Mouse (Mus musculus) small intestine, adult 2 months (tissue): ENCODE results near the gene Ubox5. TPM values are rescaled to one million over a fixed set of nuclear protein-coding genes. Genes with fewer than 3 reads are reported as not detected.

ENCODE experiments used
- H3K27ac ChIP-seq: fragments of 200-500 bp; 2 replicates; pipeline ENCODE4 v1.5.1; 2012; ENCODE audit warnings: low read depth, low read length, control low read depth, inconsistent platforms; ENCODE audit not compliant: insufficient read depth
- H3K27me3 ChIP-seq: fragments of 200-500 bp; 2 replicates; pipeline ENCODE4 v1.6.1; 2012; ENCODE audit warnings: mild to moderate bottlenecking, moderate library complexity, low read length, inconsistent platforms; ENCODE audit not compliant: control insufficient read depth, insufficient read depth
- H3K36me3 ChIP-seq: fragments of 200-500 bp; 2 replicates; pipeline ENCODE4 v1.6.1; 2012; ENCODE audit warnings: mild to moderate bottlenecking, low read length, control low read depth, inconsistent platforms; ENCODE audit not compliant: control insufficient read depth, insufficient read depth
- H3K4me1 ChIP-seq: fragments of 200-500 bp; 2 replicates; pipeline ENCODE4 v1.6.1; 2012; ENCODE audit warnings: low read length, inconsistent platforms, mixed read lengths; ENCODE audit not compliant: control insufficient read depth, insufficient read depth, insufficient read length
- H3K4me3 ChIP-seq: fragments of 200-500 bp; 2 replicates; pipeline ENCODE4 v1.5.1; 2012; ENCODE audit warnings: low read depth, mild to moderate bottlenecking, control low read depth, inconsistent platforms, low read length, moderate library complexity
- CTCF ChIP-seq: fragments of 200-500 bp; IDR thresholded peaks from 2 replicates; pipeline ENCODE4 v1.5.1; 2012; ENCODE audit warnings: low read depth, mild to moderate bottlenecking, control low read depth, inconsistent platforms, low read length, moderate library complexity, mixed read lengths; ENCODE audit not compliant: insufficient replicate concordance, insufficient read length; ENCODE audit errors: extremely low read depth
- POLR2A ChIP-seq: fragments of 200-500 bp; IDR thresholded peaks from 2 replicates; pipeline ENCODE4 v1.6.1; 2012; ENCODE audit warnings: low read depth, mild to moderate bottlenecking, control low read depth, inconsistent platforms, low read length, moderate library complexity
- WGBS: fragments of 180-500 bp; shearing (Covaris S2); methylation state at CpG from one replicate; pipeline ENCODE4 v1.1.7; 2018; 5-methylcytosine and 5-hydroxymethylcytosine counted together
- polyA plus RNA-seq: library from polyadenylated mRNA; depleted of rRNA; stranded (reverse); fragments of >200 nt; gene quantifications from 2 replicates; pipeline ENCODE4 v1.2.3, GENCODE M21; 2012; rRNA removed

The Ubox5 gene
- polyA plus RNA-seq, 1 experiment: 3.4 TPM

- Histone ChIP-seq H3K27ac (no peak overlapping the region), H3K4me3 (no peak overlapping the region), H3K36me3 (peaks cover 44% of the 10 kb centered on the region), H3K27me3 (no peaks in the 10 kb centered on the region), H3K4me1 (no peaks in the 10 kb centered on the region)
- no peak for TF ChIP-seq CTCF
- no peak for TF ChIP-seq POLR2A
- WGBS: 86% methylated on average over 9 of the region's 9 CpGs
Measured at GRCm38 (mm10) chr2:130540266-130540665, 89.6 kb downstream of the Ubox5 start.

Other genes starting within 250 kb of the Ubox5 start
- 2.2 and 2.9 TPM in 2 replicates for gene Cpxm1, start 232.5 kb downstream of the Ubox5 start, polyA plus RNA-seq
- gene Gm28372, start 224.8 kb downstream of the Ubox5 start, polyA plus RNA-seq: not detected in 2 replicates
- gene 1700020A23Rik, start 224.8 kb downstream of the Ubox5 start, polyA plus RNA-seq: not detected in 2 replicates
- not detected in 2 replicates for gene Tmem239, start 223.6 kb downstream of the Ubox5 start, polyA plus RNA-seq
- 22.5 and 38.8 TPM in 2 replicates for gene Vps16, start 205.7 kb downstream of the Ubox5 start, polyA plus RNA-seq
- gene Pced1a, start 205.3 kb downstream of the Ubox5 start, polyA plus RNA-seq: 8.5 and 11.6 TPM in 2 replicates
- 15.0 and 21.8 TPM in 2 replicates for gene Ptpra, start 179.8 kb downstream of the Ubox5 start, polyA plus RNA-seq
- gene Mrps26, start 66.3 kb downstream of the Ubox5 start, polyA plus RNA-seq: 38.0 and 82.5 TPM in 2 replicates
- gene Oxt, start 53.9 kb downstream of the Ubox5 start, polyA plus RNA-seq: not detected in 2 replicates
- not detected in 2 replicates for gene Avp, start 47.5 kb downstream of the Ubox5 start, polyA plus RNA-seq
- gene Fastkd5, start within 50 bp of the Ubox5 start, polyA plus RNA-seq: 0.70 and 0.74 TPM in 2 replicates
- 27.0 and 50.3 TPM in 2 replicates for gene Lzts3, start 12.8 kb upstream of the Ubox5 start, polyA plus RNA-seq
- 29.3 and 55.9 TPM in 2 replicates for gene Ddrgk1, start 34.6 kb upstream of the Ubox5 start, polyA plus RNA-seq
- gene Itpa, start 37.6 kb upstream of the Ubox5 start, polyA plus RNA-seq: 9.5 and 16.2 TPM in 2 replicates
- 0.47 and 6.0 TPM in 2 replicates for gene Slc4a11, start 67.5 kb upstream of the Ubox5 start, polyA plus RNA-seq